Mouse (Mus musculus) MEL (cell line): ENCODE data around the gene Tet3. TPM values are rescaled to one million over a fixed set of nuclear protein-coding genes. Genes with fewer than 3 reads are reported as not detected.

Experiments used
- DNase-seq: peaks from one replicate; pipeline ENCODE4 v3.0.0; 2011; ENCODE audit warnings: low read depth, low spot score
- H3K27ac ChIP-seq: 2 replicates; pipeline ENCODE4 v1.5.1; 2012; ENCODE audit warnings: low read depth, mild to moderate bottlenecking, control low read depth, low read length, moderate library complexity; ENCODE audit not compliant: control insufficient read depth
- H3K27me3 ChIP-seq, 2 experiments: fragments of 150-350 bp in 1 of 2; sonication (generic) in 1 of 2; 2 replicates each; pipeline ENCODE4 v1.6.1; 2012; ENCODE audit warnings: low read length in 2 of 2, mild to moderate bottlenecking in 2 of 2, improper control_type of control experiment in 1 of 2, moderate library complexity in 1 of 2; ENCODE audit not compliant: insufficient read depth in 2 of 2, control insufficient read depth in 1 of 2
- H3K36me3 ChIP-seq, 2 experiments: 2 replicates each; pipeline ENCODE4 v1.6.1; 2012 to 2014; ENCODE audit warnings: low read length in 2 of 2, improper control_type of control experiment in 1 of 2, inconsistent platforms in 1 of 2, mild to moderate bottlenecking in 1 of 2; ENCODE audit not compliant: insufficient read depth in 2 of 2, control insufficient read depth in 1 of 2
- H3K4me1 ChIP-seq, 2 experiments: fragments of 150-350 bp in 1 of 2; sonication (generic) in 1 of 2; 2 replicates each; pipeline ENCODE4 v1.6.1; 2012; ENCODE audit warnings: low read length in 2 of 2, improper control_type of control experiment in 1 of 2, mild to moderate bottlenecking in 1 of 2; ENCODE audit not compliant: insufficient read depth in 2 of 2, control insufficient read depth in 1 of 2
- H3K4me3 ChIP-seq, 2 experiments: fragments of 150-350 bp in 1 of 2; sonication (generic) in 1 of 2; 2 replicates each; pipeline ENCODE4 v1.5.1; 2012; ENCODE audit warnings: low read depth in 2 of 2, low read length in 2 of 2, mild to moderate bottlenecking in 2 of 2, moderate library complexity in 2 of 2, control low read depth in 1 of 2, improper control_type of control experiment in 1 of 2; ENCODE audit not compliant: control insufficient read depth in 1 of 2, insufficient read depth in 1 of 2
- H3K79me2 ChIP-seq: 2 replicates; pipeline ENCODE4 v1.6.1; 2012; ENCODE audit warnings: mild to moderate bottlenecking, low read length, moderate library complexity; ENCODE audit not compliant: control insufficient read depth, poor library complexity, insufficient read depth
- H3K9ac ChIP-seq: 2 replicates; pipeline ENCODE4 v1.6.1; 2012; ENCODE audit warnings: low read depth, mild to moderate bottlenecking, control low read depth, low read length, moderate library complexity; ENCODE audit not compliant: control insufficient read depth, poor library complexity, severe bottlenecking
- H3K9me3 ChIP-seq: fragments of 150-350 bp; sonication (generic); replicated peaks from 2 replicates; pipeline ENCODE4 v1.6.1; 2012; ENCODE audit warnings: mild to moderate bottlenecking, low read length, improper control_type of control experiment, moderate library complexity; ENCODE audit not compliant: insufficient read depth
- CHD1 ChIP-seq: IDR thresholded peaks from 2 replicates; pipeline ENCODE4 v1.6.1; 2012; ENCODE audit warnings: low read depth, mild to moderate bottlenecking, inconsistent platforms, low read length, improper control_type of control experiment
- ELF1 ChIP-seq: IDR thresholded peaks from 2 replicates; pipeline ENCODE4 v1.6.1; 2014; ENCODE audit warnings: low read depth, mild to moderate bottlenecking, inconsistent platforms, low read length, improper control_type of control experiment, moderate library complexity
- ETS1 ChIP-seq: IDR thresholded peaks from 2 replicates; pipeline ENCODE4 v1.6.1; 2012; ENCODE audit warnings: low read depth, mild to moderate bottlenecking, inconsistent platforms, low read length, improper control_type of control experiment, moderate library complexity
- GABPA ChIP-seq: IDR thresholded peaks from 2 replicates; pipeline ENCODE4 v1.6.1; 2012; ENCODE audit warnings: low read depth, mild to moderate bottlenecking, inconsistent platforms, low read length, improper control_type of control experiment, moderate library complexity
- GATA1 ChIP-seq: IDR thresholded peaks from 2 replicates; pipeline ENCODE4 v1.6.1; 2011; ENCODE audit warnings: low read depth, low read length, improper control_type of control experiment
- HCFC1 ChIP-seq: IDR thresholded peaks from 2 replicates; pipeline ENCODE4 v1.6.1; 2012; ENCODE audit warnings: low read depth, mild to moderate bottlenecking, inconsistent platforms, low read length, improper control_type of control experiment, moderate library complexity
- JUND ChIP-seq: IDR thresholded peaks from 2 replicates; pipeline ENCODE4 v1.6.1; 2011; ENCODE audit warnings: low read depth, mild to moderate bottlenecking, improper control_type of control experiment, low read length
- KAT2A ChIP-seq: conservative IDR thresholded peaks from 2 replicates; pipeline ENCODE4 v1.6.1; 2012; ENCODE audit warnings: low read depth, low read length, improper control_type of control experiment, inconsistent platforms
- MAFK ChIP-seq: IDR thresholded peaks from 2 replicates; pipeline ENCODE4 v1.6.1; 2011; ENCODE audit warnings: low read depth, mild to moderate bottlenecking, low read length, improper control_type of control experiment, borderline replicate concordance
- MAZ ChIP-seq: IDR thresholded peaks from 2 replicates; pipeline ENCODE4 v1.6.1; 2012; ENCODE audit warnings: low read depth, mild to moderate bottlenecking, inconsistent platforms, low read length, improper control_type of control experiment
- MXI1 ChIP-seq: IDR thresholded peaks from 2 replicates; pipeline ENCODE4 v1.6.1; 2011; ENCODE audit warnings: mild to moderate bottlenecking, low read depth, low read length, improper control_type of control experiment
- USF1 ChIP-seq: IDR thresholded peaks from 2 replicates; pipeline ENCODE4 v1.6.1; 2014; ENCODE audit warnings: low read depth, mild to moderate bottlenecking, inconsistent platforms, low read length, improper control_type of control experiment, moderate library complexity
- ZC3H11A ChIP-seq: IDR thresholded peaks from 2 replicates; pipeline ENCODE4 v1.6.1; 2012; ENCODE audit warnings: low read depth, mild to moderate bottlenecking, inconsistent platforms, low read length, improper control_type of control experiment
- ZKSCAN1 ChIP-seq: IDR thresholded peaks from 2 replicates; pipeline ENCODE4 v1.6.1; 2012; ENCODE audit warnings: low read depth, mild to moderate bottlenecking, inconsistent platforms, low read length, improper control_type of control experiment, moderate library complexity
- ZMIZ1 ChIP-seq: IDR thresholded peaks from 2 replicates; pipeline ENCODE4 v1.6.1; 2012; ENCODE audit warnings: low read depth, mild to moderate bottlenecking, inconsistent platforms, low read length, improper control_type of control experiment, moderate library complexity
- polyA plus RNA-seq, 2 experiments: library from polyadenylated mRNA; stranded (reverse) in 1 of 2; unstranded in 1 of 2; fragments of >175 nt in 1 of 2; fragments of >200 nt in 1 of 2; gene quantifications; 2 replicates each; pipeline versions ENCODE4 v1.2.1 to v1.2.4; 2012; ENCODE audit warnings: low replicate concordance in 2 of 2, low read depth in 1 of 2; ENCODE audit not compliant: insufficient read length in 2 of 2, insufficient read depth in 1 of 2, missing spikeins in 1 of 2
- total RNA-seq: library from RNA; depleted of rRNA; stranded (reverse); fragments of 300-350 nt; gene quantifications from 2 replicates; pipeline ENCODE4 v1.2.3, GENCODE M21; 2012

The Tet3 gene
- total and polyA plus RNA-seq, 3 experiments, result 11.6 to 35.3 (median 22.9) TPM

DNA sequence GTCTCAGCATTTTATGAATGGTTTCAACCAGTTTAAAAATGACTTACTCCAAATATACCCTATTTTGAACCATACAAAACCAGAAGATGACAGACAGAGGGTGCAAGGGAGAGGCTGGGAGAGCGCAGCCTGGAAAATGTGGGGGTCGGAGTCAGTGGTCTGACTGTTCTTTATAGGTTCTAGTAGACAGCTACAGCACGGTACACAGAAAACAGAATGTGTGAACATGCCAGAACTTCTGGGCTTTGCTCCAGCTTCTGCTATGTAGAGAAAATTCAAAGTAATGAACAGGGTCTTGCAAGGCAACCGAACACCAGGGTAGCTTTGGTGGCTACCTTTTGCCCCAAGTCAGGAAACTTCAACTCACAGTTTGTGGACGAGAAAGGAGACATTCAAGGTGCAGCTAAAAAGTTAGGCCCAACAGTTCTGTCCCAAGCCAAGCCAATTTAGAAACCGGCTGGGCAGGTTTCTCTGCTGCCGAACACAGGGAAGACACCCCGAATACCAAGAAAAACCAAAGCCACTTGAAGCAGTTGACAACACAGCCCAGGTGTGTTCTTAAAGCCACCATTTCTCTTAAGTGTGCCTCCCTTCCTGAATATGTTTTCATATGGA lies 66.6 kb downstream of the Tet3 start:
- peaks cover 0 to 22% of the 10 kb centered on the region in 2 experiments; a peak in 2 of 4 replicates for H3K36me3 ChIP-seq
- H3K9me3 ChIP-seq, result no peaks in the 10 kb centered on the region
- H3K4me1 ChIP-seq, result no peaks in the 10 kb centered on the region
- H3K9ac ChIP-seq, result no peak overlapping the region
- H3K27ac ChIP-seq, result no peak overlapping the region
- H3K27me3 ChIP-seq, result no peaks in the 10 kb centered on the region
- no peak for DNase-seq
- TF ChIP-seq USF1 (no peak), ETS1 (no peak), ZKSCAN1 (no peak), JUND (no peak), CHD1 (no peak), GABPA (no peak), HCFC1 (no peak), MAFK (no peak), MXI1 (no peak), GATA1 (no peak), KAT2A (no peak), ELF1 (no peak), MAZ (no peak), ZC3H11A (no peak)
- H3K79me2 ChIP-seq, result peaks cover 7% of the 10 kb centered on the region
- H3K4me3 ChIP-seq, result no peak overlapping the region

DNA sequence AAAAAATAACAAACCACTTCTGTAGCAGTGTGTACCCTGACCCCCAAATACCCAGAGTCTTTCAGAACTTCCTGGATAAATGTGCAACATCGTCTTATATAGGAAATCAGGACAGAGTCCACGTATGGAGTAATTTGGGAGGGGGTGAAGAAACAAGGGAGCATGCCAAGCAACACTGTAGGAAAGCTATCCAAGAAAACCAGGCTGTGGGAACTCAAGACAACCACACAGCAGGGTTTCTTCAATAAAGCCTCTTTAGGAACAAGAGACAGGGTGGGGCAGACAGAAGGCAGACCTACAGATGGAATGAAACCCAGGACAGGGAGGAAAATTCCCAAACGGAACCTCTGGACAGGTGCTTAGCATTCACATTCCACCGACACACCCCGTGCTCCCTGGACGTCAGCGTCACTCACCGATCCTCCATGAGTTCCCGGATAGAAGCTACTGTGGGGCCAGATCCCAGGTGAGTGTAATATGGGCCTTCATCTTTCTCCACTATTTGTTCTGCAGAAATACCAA lies 73.3 kb downstream of the Tet3 start:
- DNase-seq, result no peak
- no peak overlapping the region for H3K9ac ChIP-seq
- H3K27ac ChIP-seq, result no peak overlapping the region
- no peaks in the 10 kb centered on the region for H3K9me3 ChIP-seq
- TF ChIP-seq ZMIZ1, result no peak
- no peak for TF ChIP-seq JUND
- TF ChIP-seq KAT2A, result no peak
- no peaks in the 10 kb centered on the region for H3K27me3 ChIP-seq
- H3K4me1 ChIP-seq, result peaks cover 0 to 4% of the 10 kb centered on the region in 2 experiments; a peak in 2 of 4 replicates
- H3K36me3 ChIP-seq, result peaks cover 0 to 16% of the 10 kb centered on the region in 2 experiments; a peak in 2 of 4 replicates
- H3K79me2 ChIP-seq, result peaks cover 6% of the 10 kb centered on the region
- no peak overlapping the region for H3K4me3 ChIP-seq
